Mouse (Mus musculus) stomach, postnatal 0 days (tissue): ENCODE results near the gene Hook2. TPM values are rescaled to one million over a fixed set of nuclear protein-coding genes. Genes with fewer than 3 reads are reported as not detected.

Source experiments
- ATAC-seq: fragments of 200-750 bp; cut with Nextera tagmentation; 2 replicates; pipeline ENCODE4 v1.8.0; 2017; ENCODE audit not compliant: low FRiP score, low TSS enrichment
- DNase-seq: peaks from one replicate; pipeline ENCODE4 v3.0.0-alpha.2; 2016; ENCODE audit warnings: low spot score
- H3K27ac ChIP-seq: fragments of 300-500 bp; sonication (generic); replicated peaks from 2 replicates; pipeline ENCODE4 v1.5.1; 2014; ENCODE audit warnings: mild to moderate bottlenecking, control low read depth
- H3K27me3 ChIP-seq: fragments of 300-500 bp; sonication (generic); 2 replicates; pipeline ENCODE4 v1.6.1; 2014; ENCODE audit warnings: low read length; ENCODE audit not compliant: control insufficient read depth, insufficient read depth
- H3K36me3 ChIP-seq: fragments of 300-500 bp; sonication (generic); 2 replicates; pipeline ENCODE4 v1.6.1; 2014; ENCODE audit warnings: low read length, mixed read lengths; ENCODE audit not compliant: control insufficient read depth, insufficient read depth
- H3K4me1 ChIP-seq: fragments of 300-500 bp; sonication (generic); replicated peaks from 2 replicates; pipeline ENCODE4 v1.6.1; 2014; ENCODE audit warnings: antibody characterized with exemption; ENCODE audit not compliant: control insufficient read depth, insufficient read depth
- H3K4me2 ChIP-seq: fragments of 300-500 bp; sonication (generic); replicated peaks from 2 replicates; pipeline ENCODE4 v1.6.1; 2014; ENCODE audit warnings: low read depth, mild to moderate bottlenecking, control low read depth, moderate library complexity
- H3K4me3 ChIP-seq: fragments of 300-500 bp; sonication (generic); 2 replicates; pipeline ENCODE4 v1.5.1; 2014; ENCODE audit warnings: low read depth, low read length, control low read depth
- H3K9ac ChIP-seq: fragments of 300-500 bp; sonication (generic); 2 replicates; pipeline ENCODE4 v1.6.1; 2014; ENCODE audit warnings: mild to moderate bottlenecking, low read length, control low read depth, mixed read lengths
- H3K9me3 ChIP-seq: fragments of 300-500 bp; sonication (generic); 2 replicates; pipeline ENCODE4 v1.6.1; 2016; ENCODE audit warnings: low read length; ENCODE audit not compliant: control insufficient read depth
- CTCF ChIP-seq: IDR thresholded peaks from 2 replicates; pipeline ENCODE4 v1.5.1; 2016; ENCODE audit warnings: antibody characterized with exemption, low read depth, mild to moderate bottlenecking, moderate library complexity
- EP300 ChIP-seq: optimal IDR thresholded peaks from 2 replicates; pipeline ENCODE3; 2016; ENCODE audit warnings: antibody characterized with exemption
- WGBS: fragments of 180-500 bp; shearing (Covaris S2); extraction: QIAGEN DNeasy Blood & Tissue Kit; methylation state at CpG from one replicate; pipeline ENCODE4 v1.1.7; 2014; 5-methylcytosine and 5-hydroxymethylcytosine counted together
- polyA plus RNA-seq: library from polyadenylated mRNA; unstranded; fragments of >200 nt; fragmentation: Nextera tagmentation; extraction: Ambion mirVana; gene quantifications from 2 replicates; pipeline ENCODE4 v1.2.1, GENCODE M21; 2015

Hook2 gene
- polyA plus RNA-seq, 1 experiment from 2014 or later: 28.8 TPM

DNA sequence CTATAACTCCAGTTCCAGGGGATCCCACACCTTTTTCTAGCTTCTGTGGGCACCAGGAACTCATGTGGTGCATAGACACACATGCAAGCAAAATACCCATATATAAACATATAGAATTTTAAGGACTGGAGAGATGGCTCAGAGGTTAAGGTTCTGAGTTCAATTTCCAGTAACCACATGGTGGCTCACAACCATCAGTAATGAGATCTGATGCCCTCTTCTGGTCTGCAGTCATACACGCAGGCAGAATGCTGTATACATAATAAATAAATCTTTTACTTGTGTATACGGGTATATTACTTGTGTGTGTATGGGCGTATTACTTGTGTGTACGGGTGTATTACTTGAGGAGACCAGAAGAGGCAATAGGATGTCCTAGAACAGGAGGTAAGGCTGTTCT is 26.5 kb upstream of the Hook2 start:
- H3K27me3 ChIP-seq: no peaks in the 10 kb centered on the region
- TF ChIP-seq EP300 (no peak), CTCF (peak; percentile 50)
- H3K36me3 ChIP-seq: peaks cover 2% of the 10 kb centered on the region; the same call in 1 of the 2 replicates
- no peak for ATAC-seq
- no peaks in the 10 kb centered on the region for H3K9me3 ChIP-seq
- H3K4me2 ChIP-seq: no peak overlapping the region
- WGBS: 73% methylated on average over 4 of the region's 4 CpGs
- no peak for DNase-seq
- H3K4me3 ChIP-seq: no peak overlapping the region
- H3K27ac ChIP-seq: no peak overlapping the region
- H3K4me1 ChIP-seq: peaks cover 5% of the 10 kb centered on the region; the same call in 1 of the 2 replicates
- H3K9ac ChIP-seq: no peak overlapping the region

DNA sequence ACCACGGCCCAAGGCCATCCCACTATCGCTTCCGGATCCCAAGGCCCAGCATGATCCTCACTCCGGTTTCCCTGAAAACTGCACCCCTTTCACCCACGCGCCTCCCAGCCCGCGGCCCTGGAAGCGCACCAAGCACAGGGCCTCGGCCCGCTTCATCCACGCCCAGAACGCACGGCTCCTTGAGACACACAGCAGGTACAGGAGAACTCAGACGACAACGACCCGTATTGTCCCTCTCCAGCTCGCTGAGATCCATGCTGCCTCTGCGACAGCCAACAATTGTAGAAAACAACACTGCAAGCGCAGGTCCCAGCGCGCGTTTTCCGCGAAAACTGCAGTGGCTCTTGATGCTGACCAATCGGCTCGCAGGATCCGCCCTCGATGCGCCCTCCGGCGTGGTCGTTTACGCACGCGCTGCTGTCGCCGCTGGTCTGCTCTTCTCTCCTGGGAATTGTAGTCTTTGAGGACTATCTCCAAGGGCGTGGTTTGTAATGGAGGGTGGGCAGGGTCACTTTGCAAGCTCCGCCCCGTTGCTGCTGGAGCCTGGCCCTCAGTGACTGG is 24.6 kb upstream of the Hook2 start:
- H3K4me2 ChIP-seq: peak overlapping the region; percentile 91
- DNase-seq (peak; percentile 96), ATAC-seq (peak; percentile 92)
- H3K9ac ChIP-seq: peak overlapping the region; percentile 65
- no peaks in the 10 kb centered on the region for H3K27me3 ChIP-seq
- peak overlapping the region; percentile 76 for H3K27ac ChIP-seq
- no peaks in the 10 kb centered on the region for H3K9me3 ChIP-seq
- peak overlapping the region; percentile 58 for H3K4me3 ChIP-seq
- peaks cover 2% of the 10 kb centered on the region for H3K36me3 ChIP-seq
- WGBS: under 1% methylated on average over 41 of the region's 41 CpGs
- no peak for TF ChIP-seq EP300
- TF ChIP-seq CTCF: no peak
- peaks cover 10% of the 10 kb centered on the region for H3K4me1 ChIP-seq

GRCm38 (mm10) chr8:84966603-84967002 is 23.8 kb upstream of the Hook2 start:
- H3K9ac ChIP-seq: no peak overlapping the region
- TF ChIP-seq EP300 (no peak), CTCF (no peak)
- peaks cover 13% of the 10 kb centered on the region for H3K4me1 ChIP-seq
- H3K36me3 ChIP-seq: peaks cover 2% of the 10 kb centered on the region
- no peaks in the 10 kb centered on the region for H3K9me3 ChIP-seq
- no peaks in the 10 kb centered on the region for H3K27me3 ChIP-seq
- DNase-seq: no peak
- H3K27ac ChIP-seq: peak overlapping the region; percentile 76
- H3K4me2 ChIP-seq: peak overlapping the region; percentile 91; the same call in 1 of the 2 replicates
- 29% methylated on average over 3 of the region's 3 CpGs for WGBS
- ATAC-seq: peak; percentile 19; the same call in 1 of the 2 replicates
- H3K4me3 ChIP-seq: no peak overlapping the region

DNA sequence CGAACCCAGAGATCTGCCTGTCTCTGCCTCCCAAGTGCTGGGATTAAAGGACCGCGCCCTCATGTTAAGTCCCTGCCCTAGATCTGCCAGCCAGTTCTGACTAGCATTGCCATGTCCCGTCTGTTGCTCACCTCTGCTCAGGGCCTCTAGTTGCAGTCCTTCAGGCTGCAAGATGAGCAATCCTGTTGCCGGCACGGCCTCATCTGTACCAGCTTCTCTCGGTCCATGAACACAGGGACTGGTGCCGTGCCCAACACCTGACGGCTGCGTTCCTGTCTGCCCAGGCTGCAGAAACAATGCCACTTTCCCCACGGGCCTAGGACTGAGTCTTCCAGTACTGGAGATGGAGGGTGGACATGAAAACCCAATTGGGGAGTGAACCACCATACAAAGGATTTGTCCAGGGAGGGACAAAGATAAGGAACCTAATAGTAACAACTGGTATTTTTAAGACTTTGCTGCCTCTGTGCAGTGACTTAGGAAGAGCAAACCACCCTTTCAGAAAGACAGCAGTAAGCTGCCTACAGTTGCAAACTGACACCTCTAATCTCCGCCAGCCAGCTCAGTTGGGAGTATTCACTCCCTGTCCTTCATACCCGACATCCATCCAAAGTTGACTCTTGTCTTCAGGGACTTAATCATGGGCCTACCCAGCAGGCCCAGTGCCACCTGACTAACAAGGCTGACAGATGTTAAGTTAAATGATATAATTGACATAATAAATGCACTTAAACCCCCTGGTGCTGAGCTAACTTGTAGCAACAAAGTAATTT is 22.7 kb upstream of the Hook2 start:
- TF ChIP-seq EP300 (no peak), CTCF (no peak)

DNA sequence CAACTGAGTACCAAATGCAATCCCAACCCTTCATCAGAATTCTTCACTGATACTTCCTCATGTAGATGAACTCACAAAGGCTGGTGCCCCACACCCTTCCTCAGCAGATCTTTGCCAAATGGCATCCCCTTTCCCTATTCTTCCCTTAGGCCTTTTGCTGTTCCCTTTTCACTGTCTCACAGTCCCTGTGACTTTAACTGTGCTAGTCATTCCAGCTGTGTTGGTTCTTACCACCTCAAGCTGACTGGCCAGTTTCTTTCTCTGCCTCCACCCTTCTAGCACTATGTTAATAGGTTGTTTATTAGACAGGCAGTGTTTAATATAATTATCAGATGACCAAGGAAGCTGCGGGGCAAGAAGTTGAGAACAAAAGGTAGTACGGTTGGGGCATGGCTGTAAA is 21.8 kb upstream of the Hook2 start:
- Histone ChIP-seq H3K4me2 (peak overlapping the region; percentile 87), H3K9me3 (no peaks in the 10 kb centered on the region), H3K27me3 (no peaks in the 10 kb centered on the region), H3K9ac (peak overlapping the region; percentile 83), H3K4me1 (peaks cover 13% of the 10 kb centered on the region), H3K4me3 (peak overlapping the region; percentile 75), H3K27ac (peak overlapping the region; percentile 94), H3K36me3 (no peaks in the 10 kb centered on the region; the same call in 1 of the 2 replicates)
- 3% methylated on average over 2 of the region's 2 CpGs for WGBS
- TF ChIP-seq CTCF (no peak), EP300 (no peak)
- DNase-seq (no peak), ATAC-seq (no peak)

More for the DNA sequence above, 22.7 kb upstream of the Hook2 start:
- Histone ChIP-seq H3K9me3 (no peaks in the 10 kb centered on the region), H3K27ac (peak overlapping the region; percentile 94), H3K36me3 (no peaks in the 10 kb centered on the region; the same call in 1 of the 2 replicates), H3K4me1 (peaks cover 13% of the 10 kb centered on the region), H3K27me3 (no peaks in the 10 kb centered on the region), H3K4me2 (peak overlapping the region; percentile 87; the same call in 1 of the 2 replicates), H3K4me3 (no peak overlapping the region), H3K9ac (no peak overlapping the region)
- WGBS: 88% methylated on average over 13 of the region's 13 CpGs
- ATAC-seq (no peak), DNase-seq (no peak)
